Mouse (Mus musculus) heart, adult 2 months (tissue): ENCODE results near the gene Vps51.

Experiments
- CTCF ChIP-seq: fragments of 200-600 bp; IDR thresholded peaks from 2 replicates; pipeline ENCODE4 v1.8.1; 2022; ENCODE audit warnings: antibody characterized with exemption, mild to moderate bottlenecking, moderate library complexity
- EP300 ChIP-seq: fragments of 200-500 bp; IDR thresholded peaks from 2 replicates; pipeline ENCODE4 v1.6.1; 2011; ENCODE audit warnings: low read depth, low read length, control low read depth; ENCODE audit not compliant: insufficient read depth

- TF ChIP-seq CTCF, result no peak
- no peak for TF ChIP-seq EP300
Observed at GRCm38 (mm10) chr19:6105586-6105985, 28.6 kb upstream of the Vps51 start, which contains the start of gene Naaladl1.
